Mouse (Mus musculus) brown adipose tissue, adult 24 weeks (tissue): ENCODE measurements around the gene Kbtbd12. TPM values are rescaled to one million over a fixed set of nuclear protein-coding genes. Genes with fewer than 3 reads are reported as not detected.

Source experiments
- H3K27ac ChIP-seq: fragments of 200-500 bp; replicated peaks from 2 replicates; pipeline ENCODE4 v1.5.1; 2012; ENCODE audit warnings: low read depth, mild to moderate bottlenecking, low read length
- H3K4me1 ChIP-seq: fragments of 200-500 bp; 2 replicates; pipeline ENCODE4 v1.6.1; 2012; ENCODE audit warnings: low read length, mixed read lengths; ENCODE audit not compliant: control insufficient read depth, insufficient read depth, insufficient read length
- H3K4me3 ChIP-seq: fragments of 200-500 bp; 2 replicates; pipeline ENCODE4 v1.5.1; 2012; ENCODE audit warnings: low read depth, mild to moderate bottlenecking, low read length, moderate library complexity; ENCODE audit not compliant: insufficient read depth
- polyA plus RNA-seq: library from polyadenylated mRNA; stranded (reverse); fragments of >200 nt; gene quantifications from 2 replicates; pipeline ENCODE4 v1.2.4, GENCODE M21; 2012; ENCODE audit not compliant: missing spikeins, insufficient read depth, insufficient read length

The Kbtbd12 gene
- polyA plus RNA-seq, 1 experiment = 3.9 TPM

GRCm38 (mm10) chr6:88548405-88549049 lies 89.2 kb downstream of the Kbtbd12 start:
- no peaks in the 10 kb centered on the region for H3K4me1 ChIP-seq
- H3K27ac ChIP-seq = no peak overlapping the region
- no peak overlapping the region for H3K4me3 ChIP-seq

- H3K4me3 ChIP-seq = no peak overlapping the region
- H3K27ac ChIP-seq = no peak overlapping the region
- H3K4me1 ChIP-seq = no peaks in the 10 kb centered on the region
Observed at GRCm38 (mm10) chr6:88545397-88545790, 92.4 kb downstream of the Kbtbd12 start.

GRCm38 (mm10) chr6:88544644-88545396 lies 92.9 kb downstream of the Kbtbd12 start:
- Histone ChIP-seq H3K27ac (no peak overlapping the region), H3K4me1 (no peaks in the 10 kb centered on the region), H3K4me3 (no peak overlapping the region)

GRCm38 (mm10) chr6:88544241-88544640 lies 93.5 kb downstream of the Kbtbd12 start:
- Histone ChIP-seq H3K4me3 (no peak overlapping the region), H3K27ac (no peak overlapping the region), H3K4me1 (no peaks in the 10 kb centered on the region)

GRCm38 (mm10) chr6:88540093-88540755 lies 97.5 kb downstream of the Kbtbd12 start:
- Histone ChIP-seq H3K4me3 (no peak overlapping the region), H3K27ac (no peak overlapping the region), H3K4me1 (no peaks in the 10 kb centered on the region)

- H3K4me3 ChIP-seq = no peak overlapping the region
- no peaks in the 10 kb centered on the region for H3K4me1 ChIP-seq
- H3K27ac ChIP-seq = no peak overlapping the region
Observed at GRCm38 (mm10) chr6:88530306-88530705, 107.4 kb downstream of the Kbtbd12 start.

- Histone ChIP-seq H3K4me3 (no peak overlapping the region), H3K4me1 (0 out of 2 replicates have a peak, but pooled peaks cover 5% of the 10 kb centered on the region), H3K27ac (no peak overlapping the region)
Observed at GRCm38 (mm10) chr6:88524056-88524455, 113.7 kb downstream of the Kbtbd12 start.

GRCm38 (mm10) chr6:88523451-88523850 lies 114.3 kb downstream of the Kbtbd12 start:
- Histone ChIP-seq H3K4me3 (no peak overlapping the region), H3K4me1 (0 out of 2 replicates have a peak, but pooled peaks cover 5% of the 10 kb centered on the region), H3K27ac (no peak overlapping the region)

- Histone ChIP-seq H3K4me3 (no peak overlapping the region), H3K4me1 (peaks cover 5% of the 10 kb centered on the region; the same call in 1 of the 2 replicates), H3K27ac (no peak overlapping the region)
Observed at GRCm38 (mm10) chr6:88523043-88523442, 114.7 kb downstream of the Kbtbd12 start.

- H3K27ac ChIP-seq = no peak overlapping the region
- H3K4me1 ChIP-seq = peaks cover 9% of the 10 kb centered on the region; the same call in 1 of the 2 replicates
- H3K4me3 ChIP-seq = no peak overlapping the region
Observed at GRCm38 (mm10) chr6:88522606-88523005, 115.1 kb downstream of the Kbtbd12 start.

- peaks cover 12% of the 10 kb centered on the region; the same call in 1 of the 2 replicates for H3K4me1 ChIP-seq
- no peak overlapping the region for H3K4me3 ChIP-seq
- no peak overlapping the region for H3K27ac ChIP-seq
Observed at GRCm38 (mm10) chr6:88521821-88522220, 115.9 kb downstream of the Kbtbd12 start.

GRCm38 (mm10) chr6:88518404-88519263 lies 119.1 kb downstream of the Kbtbd12 start, which contains the start of gene Sec61a1:
Gene Sec61a1 (minus strand): TSS chr6:88518905.
- Histone ChIP-seq H3K4me3 (peak within 1 kb of the TSS; percentile 92), H3K27ac (peak within 1 kb of the TSS; percentile 90), H3K4me1 (peaks cover 12% of the 10 kb centered on the region; the same call in 1 of the 2 replicates)

GRCm38 (mm10) chr6:88517701-88518403 lies 119.9 kb downstream of the Kbtbd12 start:
- peak overlapping the region; percentile 92 for H3K4me3 ChIP-seq
- peaks cover 12% of the 10 kb centered on the region; the same call in 1 of the 2 replicates for H3K4me1 ChIP-seq
- H3K27ac ChIP-seq = peak overlapping the region; percentile 79; the same call in 1 of the 2 replicates

GRCm38 (mm10) chr6:88516667-88517066 lies 121.1 kb downstream of the Kbtbd12 start:
- H3K27ac ChIP-seq = no peak overlapping the region
- H3K4me3 ChIP-seq = no peak overlapping the region
- H3K4me1 ChIP-seq = peaks cover 12% of the 10 kb centered on the region; the same call in 1 of the 2 replicates
